Mouse (Mus musculus) Muller cell, postnatal 12 days (primary cell): ENCODE measurements around the gene Ccr6.
A peak's percentile ranks its signal among the peaks of the same experiment; 100 is the strongest.

Source experiments
- DNase-seq: peaks from one replicate; pipeline ENCODE4 v3.0.0-alpha.2; 2015; ENCODE audit errors: inconsistent ontology term

Gene Ccr6

DNA sequence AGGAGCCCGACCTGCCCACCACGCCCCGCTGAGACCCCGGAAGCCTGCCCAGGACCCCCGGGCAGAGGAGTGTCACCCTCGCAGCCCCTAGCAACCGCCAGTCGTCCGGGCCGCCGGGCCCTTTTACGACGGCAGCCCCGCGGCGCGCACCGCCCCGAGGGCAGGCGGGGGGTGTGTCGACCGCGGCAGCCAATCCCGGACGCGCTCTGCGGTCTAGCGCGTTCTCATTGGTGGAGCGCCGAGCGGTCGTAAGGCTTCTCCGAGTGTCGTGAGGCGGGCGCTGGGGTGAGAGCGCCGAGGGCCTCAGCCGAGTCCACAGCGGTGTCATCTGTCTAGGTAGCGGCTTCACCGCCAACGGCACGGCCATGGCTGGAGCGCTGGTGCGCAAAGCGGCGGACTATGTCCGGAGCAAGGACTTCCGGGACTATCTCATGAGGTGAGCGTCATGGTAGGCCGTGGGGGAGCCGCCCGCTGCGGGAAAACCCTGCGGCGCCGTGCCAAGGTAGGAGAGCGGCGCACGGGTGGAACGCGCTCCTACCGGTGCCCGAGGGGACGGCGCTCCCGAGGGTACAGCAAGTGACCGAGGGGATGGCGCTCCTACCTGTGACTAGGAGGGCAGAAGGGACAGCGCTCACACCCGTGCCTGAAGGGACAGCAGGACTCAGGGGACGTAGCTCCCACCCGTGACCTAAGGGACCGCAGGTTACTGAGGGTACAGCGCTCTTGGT is 47.8 kb downstream of the Ccr6 start:
- DNase-seq: peak; percentile 97

GRCm38 (mm10) chr17:8284254-8284661 is 48.4 kb downstream of the Ccr6 start:
- peak; percentile 45 for DNase-seq

- no peak for DNase-seq
Observed at GRCm38 (mm10) chr17:8285056-8285455, 49.2 kb downstream of the Ccr6 start.

DNA sequence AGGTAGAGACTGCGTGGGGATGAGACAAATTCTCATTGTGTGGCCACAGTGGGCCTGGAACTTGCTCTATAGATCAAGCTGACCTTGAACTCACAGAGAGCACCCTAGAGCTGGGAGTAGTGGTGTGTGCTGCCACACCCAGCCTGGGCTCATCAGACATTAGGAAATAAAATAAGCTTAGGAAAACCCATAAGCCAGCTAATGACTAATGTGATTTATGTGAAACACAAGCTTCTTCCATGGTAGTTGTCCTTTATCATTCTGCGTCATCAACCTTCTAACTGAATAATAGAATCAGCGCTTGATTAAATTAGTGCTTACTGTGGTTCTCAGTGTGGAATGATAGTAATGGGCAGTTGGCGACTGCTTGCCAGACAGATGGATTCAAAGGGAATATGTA is 51.1 kb downstream of the Ccr6 start:
- DNase-seq: no peak

- no peak for DNase-seq
Observed at GRCm38 (mm10) chr17:8289993-8290679, 54.3 kb downstream of the Ccr6 start.

GRCm38 (mm10) chr17:8290736-8291135 is 54.9 kb downstream of the Ccr6 start:
- DNase-seq: no peak

- DNase-seq: no peak
Observed at GRCm38 (mm10) chr17:8295825-8296224, 60.0 kb downstream of the Ccr6 start.

DNA sequence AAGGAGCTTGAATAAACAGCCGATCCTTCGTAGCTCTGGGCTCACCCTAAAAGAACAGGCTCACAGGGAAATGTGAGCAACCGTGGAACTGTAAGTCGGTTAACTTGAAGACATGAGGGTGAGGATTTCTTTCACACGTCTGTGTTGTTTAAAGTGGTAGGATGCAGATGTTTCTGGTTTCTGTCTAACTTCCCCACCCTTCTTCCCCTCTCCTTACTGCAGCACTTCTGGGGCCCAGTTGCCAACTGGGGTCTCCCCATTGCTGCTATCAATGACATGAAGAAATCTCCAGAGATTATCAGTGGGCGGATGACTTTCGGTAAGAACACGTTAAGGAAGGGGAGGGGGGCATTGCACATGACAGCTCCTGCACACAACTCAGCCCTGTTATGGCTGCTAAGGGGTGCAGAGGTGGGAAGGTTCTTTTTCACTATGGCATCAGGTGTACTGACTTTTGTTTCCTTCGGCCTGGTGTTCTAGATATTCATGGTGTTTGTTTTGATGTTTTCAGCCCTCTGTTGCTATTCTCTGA is 60.5 kb downstream of the Ccr6 start:
- no peak for DNase-seq

DNA sequence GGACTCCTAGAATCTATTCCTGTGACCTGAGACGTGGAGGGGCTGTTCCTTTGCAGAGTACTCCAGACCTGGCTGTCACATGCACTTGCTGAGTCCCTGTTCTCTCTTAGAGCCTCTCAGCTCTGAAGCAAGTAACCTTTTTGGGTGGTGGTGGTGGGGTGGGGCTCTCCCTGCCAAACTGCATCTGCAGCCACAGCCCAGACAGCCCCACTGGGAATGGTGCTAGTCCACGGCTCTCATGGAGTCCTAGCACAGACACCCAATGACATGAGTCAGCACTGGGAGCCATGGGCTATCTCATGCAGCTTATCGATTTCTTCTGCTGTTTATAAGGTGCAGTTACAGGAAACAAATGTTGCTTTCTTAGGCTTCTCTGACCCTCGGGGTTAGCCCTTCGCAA is 61.9 kb downstream of the Ccr6 start:
- DNase-seq: no peak

- no peak for DNase-seq
Observed at GRCm38 (mm10) chr17:8298281-8298680, 62.4 kb downstream of the Ccr6 start.

DNA sequence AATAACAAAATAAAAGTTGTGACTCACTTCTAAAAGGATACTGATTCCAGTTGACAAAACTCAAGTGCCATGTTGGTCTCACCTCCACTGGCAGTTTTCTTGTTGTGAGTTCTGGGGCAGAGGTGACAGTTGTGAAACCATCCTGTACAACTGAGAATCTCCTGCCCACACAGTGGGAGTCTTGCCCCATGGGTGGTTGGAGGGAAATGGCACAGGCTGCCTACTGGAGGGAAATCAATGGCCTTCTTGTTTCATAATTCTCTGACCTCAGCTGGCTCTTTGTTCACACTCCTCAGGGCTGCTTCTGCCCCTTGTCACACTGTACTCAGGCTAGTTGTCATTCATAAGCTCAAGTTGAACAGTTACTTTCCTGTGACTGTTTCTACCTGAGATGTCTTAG is 63.7 kb downstream of the Ccr6 start:
- DNase-seq: peak; percentile 38

GRCm38 (mm10) chr17:8301515-8301914 is 65.7 kb downstream of the Ccr6 start:
- no peak for DNase-seq

DNA sequence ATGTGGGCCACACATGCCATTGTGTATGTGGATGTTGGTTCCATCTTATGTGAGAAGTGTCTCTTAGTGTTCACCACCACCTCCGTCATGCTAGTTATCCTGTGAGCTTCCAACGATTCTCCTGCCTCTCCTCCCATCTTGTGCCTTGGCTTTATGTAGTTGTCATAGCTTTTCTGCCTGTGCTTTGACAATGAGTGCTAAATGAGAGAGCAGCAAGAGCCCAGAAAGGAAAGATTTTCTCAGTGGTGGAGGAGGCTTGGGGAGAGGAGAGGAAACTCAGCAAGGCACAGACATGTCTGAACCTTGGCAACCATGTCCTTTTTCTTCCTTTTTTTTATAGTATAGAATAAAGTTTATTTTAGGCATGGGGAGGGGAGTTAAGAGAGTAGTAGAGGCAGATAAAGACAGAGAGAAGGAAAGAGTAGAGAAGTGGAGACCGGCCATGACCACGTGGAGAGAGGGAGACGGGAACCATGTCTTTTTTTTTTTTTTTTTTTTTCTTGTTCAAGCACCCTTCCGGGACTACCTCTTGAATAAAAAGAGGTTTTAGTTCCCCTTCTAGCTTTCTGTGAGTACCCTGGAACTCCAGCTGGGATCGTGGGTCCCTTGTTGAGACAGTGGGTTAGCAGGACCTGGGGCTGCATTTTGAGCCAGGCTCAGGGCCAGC is 67.1 kb downstream of the Ccr6 start:
- DNase-seq: no peak

DNA sequence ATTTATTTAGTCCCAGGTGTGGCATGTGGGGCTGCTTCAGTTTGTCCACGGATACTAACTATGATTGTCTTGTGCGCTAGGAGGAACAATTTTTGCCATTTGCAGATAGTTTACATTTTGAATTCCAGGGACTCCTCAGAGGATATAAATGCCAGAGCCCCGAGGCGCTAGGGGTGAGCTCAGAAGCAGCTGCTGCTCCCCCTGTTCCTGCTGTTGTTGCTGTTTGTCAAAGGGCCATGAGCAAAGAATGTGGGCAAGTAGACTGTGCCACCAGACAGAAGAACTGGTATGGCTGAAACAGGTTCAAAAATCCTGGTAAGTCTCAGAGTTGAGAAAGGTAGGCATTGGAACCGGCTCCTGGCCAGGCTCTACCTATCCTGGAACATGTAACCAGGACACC is 67.8 kb downstream of the Ccr6 start:
- no peak for DNase-seq

DNA sequence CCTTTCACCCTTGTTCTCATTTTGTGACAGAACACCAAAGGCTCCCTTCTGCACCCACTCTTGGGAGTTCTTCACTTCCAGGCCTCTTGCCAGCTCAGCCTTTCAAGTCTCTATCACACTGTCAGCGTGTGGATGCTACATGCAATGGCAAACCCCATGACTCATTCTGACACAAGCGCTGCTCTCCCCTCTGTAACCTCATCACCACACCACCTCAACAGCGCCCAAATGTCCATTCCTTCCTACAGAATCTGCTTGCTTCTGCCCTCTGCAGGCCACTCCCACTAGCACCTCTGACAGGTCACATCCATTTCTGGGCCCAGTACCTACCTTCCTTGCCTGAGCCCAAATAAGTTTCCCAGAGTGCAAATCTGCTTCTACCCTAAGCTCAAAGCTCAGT is 70.0 kb downstream of the Ccr6 start:
- peak; percentile 51 for DNase-seq
